Mouse (Mus musculus): ENCODE measurements at regions not wholly inside any gene's neighbourhood (a gene's known extent, or its start where the extent isn't known, plus 50 kb on each side); places are given as distances from the start of the nearest gene placed in this dataset.

DNA sequence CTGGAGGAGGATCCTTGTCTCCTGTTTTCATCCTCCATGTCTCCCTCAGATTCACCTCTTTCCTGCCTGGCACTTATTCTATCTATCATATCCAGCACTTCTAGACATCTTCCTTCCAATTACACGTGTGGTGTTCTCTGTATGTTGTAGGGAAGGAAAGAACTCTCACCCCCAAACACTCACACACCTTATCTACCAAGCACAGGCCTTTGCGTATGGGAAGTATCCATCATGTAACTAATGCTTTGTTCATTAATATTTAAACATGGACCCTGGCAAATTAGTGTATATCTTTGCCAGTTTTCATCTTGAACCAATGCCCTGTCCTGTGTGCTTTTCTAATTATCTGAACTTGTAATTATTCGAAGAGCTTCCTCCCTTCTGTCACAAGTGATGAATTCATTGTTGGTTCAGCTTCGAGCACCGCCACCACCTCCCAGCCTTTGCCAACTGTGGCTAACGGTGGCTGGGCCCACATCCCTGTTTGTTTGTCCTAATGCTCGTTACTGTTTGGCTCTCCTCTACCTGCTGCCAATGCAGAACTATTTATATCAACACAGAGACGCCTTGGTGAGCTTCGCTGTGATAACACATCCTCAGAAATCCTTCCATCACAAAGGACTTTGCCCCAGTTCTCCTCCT, 84.3 kb upstream of the Zcchc2 start:
- TF ChIP-seq EP300 (IDR thresholded peaks at IDR 0.05; ENCODE audit: low read depth) (no peak), CTCF (IDR thresholded peaks at IDR 0.05; ENCODE audit: low read depth) (no peak)
